Mouse (Mus musculus) intestine, postnatal 0 days (tissue): Measurements from ENCODE around the gene Wdtc1. TPM values are rescaled to one million over a fixed set of nuclear protein-coding genes. Genes with fewer than 3 reads are reported as not detected.

Experiments
- ATAC-seq: fragments of 200-750 bp; cut with Nextera tagmentation; 2 replicates; pipeline ENCODE4 v1.8.0; 2017; ENCODE audit warnings: mild to moderate bottlenecking, moderate TSS enrichment, moderate library complexity
- H3K27ac ChIP-seq: fragments of 300-500 bp; sonication (generic); 2 replicates; pipeline ENCODE4 v1.5.1; 2014; ENCODE audit warnings: mild to moderate bottlenecking, low read depth, low read length, moderate library complexity
- H3K27me3 ChIP-seq: fragments of 300-500 bp; sonication (generic); replicated peaks from 2 replicates; pipeline ENCODE4 v1.6.1; 2014; ENCODE audit warnings: low read length, mixed read lengths; ENCODE audit not compliant: control insufficient read depth, insufficient read depth
- H3K36me3 ChIP-seq: fragments of 300-500 bp; sonication (generic); 2 replicates; pipeline ENCODE4 v1.6.1; 2014; ENCODE audit warnings: mild to moderate bottlenecking, moderate library complexity; ENCODE audit not compliant: control insufficient read depth, insufficient read depth
- H3K4me1 ChIP-seq: fragments of 300-500 bp; sonication (generic); replicated peaks from 2 replicates; pipeline ENCODE4 v1.6.1; 2014; ENCODE audit warnings: antibody characterized with exemption, low read length, mixed read lengths; ENCODE audit not compliant: control insufficient read depth, insufficient read depth
- H3K4me2 ChIP-seq: fragments of 300-500 bp; sonication (generic); replicated peaks from 2 replicates; pipeline ENCODE4 v1.6.1; 2014; ENCODE audit warnings: low read depth, mild to moderate bottlenecking, moderate library complexity
- H3K4me3 ChIP-seq: fragments of 300-500 bp; sonication (generic); 2 replicates; pipeline ENCODE4 v1.5.1; 2014; ENCODE audit warnings: low read depth, low read length
- H3K9ac ChIP-seq: fragments of 300-500 bp; sonication (generic); 2 replicates; pipeline ENCODE4 v1.6.1; 2014; ENCODE audit warnings: mild to moderate bottlenecking, low read depth, low read length
- H3K9me3 ChIP-seq: fragments of 300-500 bp; sonication (generic); 2 replicates; pipeline ENCODE4 v1.6.1; 2016; ENCODE audit warnings: mixed run types; ENCODE audit not compliant: control insufficient read depth
- CTCF ChIP-seq: sonication (generic); IDR thresholded peaks from 2 replicates; pipeline ENCODE4 v1.5.1; 2016; ENCODE audit warnings: low read depth, mild to moderate bottlenecking, control low read depth, antibody characterized with exemption, moderate library complexity
- WGBS: fragments of 180-500 bp; shearing (Covaris S2); extraction: QIAGEN DNeasy Blood & Tissue Kit; methylation state at CpG from one replicate; pipeline ENCODE4 v1.1.7; 2014; 5-methylcytosine and 5-hydroxymethylcytosine counted together
- polyA plus RNA-seq: library from polyadenylated mRNA; unstranded; fragments of >200 nt; fragmentation: Nextera tagmentation; extraction: Ambion mirVana; gene quantifications from 2 replicates; pipeline ENCODE4 v1.2.1, GENCODE M21; 2015

Gene Wdtc1
- polyA plus RNA-seq, 1 experiment from 2014 or later, result 7.2 TPM

- WGBS, result 45% methylated on average over 5 of the region's 5 CpGs
- H3K4me1 ChIP-seq, result peaks cover 25% of the 10 kb centered on the region
- no peak for ATAC-seq
- TF ChIP-seq CTCF, result no peak
- peaks cover 7% of the 10 kb centered on the region for H3K36me3 ChIP-seq
- peak overlapping the region; percentile 13; the same call in 1 of the 2 replicates for H3K4me2 ChIP-seq
- H3K27me3 ChIP-seq, result no peaks in the 10 kb centered on the region
- H3K4me3 ChIP-seq, result no peak overlapping the region
- no peaks in the 10 kb centered on the region for H3K9me3 ChIP-seq
- H3K27ac ChIP-seq, result no peak overlapping the region; the same call in 1 of the 2 replicates
- 0 out of 2 replicates have a peak overlapping the region, but pooled peaks have one; percentile 11 for H3K9ac ChIP-seq
Measured at GRCm38 (mm10) chr4:133379046-133379347, 25.7 kb upstream of the Wdtc1 start.

GRCm38 (mm10) chr4:133378236-133379045, 25.2 kb upstream of the Wdtc1 start:
- no peak overlapping the region; the same call in 1 of the 2 replicates for H3K27ac ChIP-seq
- peaks cover 7% of the 10 kb centered on the region for H3K36me3 ChIP-seq
- H3K9me3 ChIP-seq, result no peaks in the 10 kb centered on the region
- H3K4me2 ChIP-seq, result peak overlapping the region; percentile 37
- no peaks in the 10 kb centered on the region for H3K27me3 ChIP-seq
- 0 out of 2 replicates have a peak overlapping the region, but pooled peaks have one; percentile 11 for H3K9ac ChIP-seq
- TF ChIP-seq CTCF, result no peak
- 20% methylated on average over 13 of the region's 13 CpGs for WGBS
- H3K4me1 ChIP-seq, result peaks cover 26% of the 10 kb centered on the region
- ATAC-seq, result peak; percentile 69
- H3K4me3 ChIP-seq, result no peak overlapping the region

- H3K9ac ChIP-seq, result no peak overlapping the region
Measured at GRCm38 (mm10) chr4:133375812-133376577, 22.7 kb upstream of the Wdtc1 start.

GRCm38 (mm10) chr4:133374011-133374410, 20.7 kb upstream of the Wdtc1 start:
- WGBS, result 78% methylated on average over 4 of the region's 4 CpGs
- H3K4me2 ChIP-seq, result no peak overlapping the region
- H3K4me1 ChIP-seq, result peaks cover 32% of the 10 kb centered on the region
- no peaks in the 10 kb centered on the region for H3K9me3 ChIP-seq
- peaks cover 7% of the 10 kb centered on the region for H3K36me3 ChIP-seq
- no peak for TF ChIP-seq CTCF
- ATAC-seq, result no peak
- H3K27ac ChIP-seq, result no peak overlapping the region
- H3K27me3 ChIP-seq, result no peaks in the 10 kb centered on the region
- no peak overlapping the region for H3K4me3 ChIP-seq
- no peak overlapping the region for H3K9ac ChIP-seq

More at GRCm38 (mm10) chr4:133375812-133376577, 22.7 kb upstream of the Wdtc1 start:
- no peak overlapping the region for H3K4me3 ChIP-seq
- no peak for ATAC-seq
- no peaks in the 10 kb centered on the region for H3K27me3 ChIP-seq
- peaks cover 43% of the 10 kb centered on the region for H3K4me1 ChIP-seq
- H3K27ac ChIP-seq, result no peak overlapping the region
- 41% methylated on average over 10 of the region's 10 CpGs for WGBS
- H3K36me3 ChIP-seq, result peaks cover 7% of the 10 kb centered on the region
- no peaks in the 10 kb centered on the region for H3K9me3 ChIP-seq
- no peak for TF ChIP-seq CTCF
- no peak overlapping the region for H3K4me2 ChIP-seq

- Histone ChIP-seq H3K9me3 (no peaks in the 10 kb centered on the region), H3K9ac (0 out of 2 replicates have a peak overlapping the region, but pooled peaks have one; percentile 42), H3K36me3 (peaks cover 7% of the 10 kb centered on the region), H3K27me3 (no peaks in the 10 kb centered on the region), H3K4me3 (peak overlapping the region; percentile 88), H3K4me2 (peak overlapping the region; percentile 78), H3K4me1 (peaks cover 19% of the 10 kb centered on the region; the same call in 1 of the 2 replicates), H3K27ac (no peak overlapping the region)
- TF ChIP-seq CTCF, result no peak
- ATAC-seq, result no peak
- WGBS, result 28% methylated on average over 6 of the region's 6 CpGs
Measured at GRCm38 (mm10) chr4:133372278-133372665, 19.0 kb upstream of the Wdtc1 start.

- no peaks in the 10 kb centered on the region for H3K27me3 ChIP-seq
- ATAC-seq, result no peak
- H3K4me3 ChIP-seq, result peak overlapping the region; percentile 88
- H3K9ac ChIP-seq, result peak overlapping the region; percentile 42
- no peak overlapping the region for H3K27ac ChIP-seq
- peaks cover 19% of the 10 kb centered on the region; the same call in 1 of the 2 replicates for H3K4me1 ChIP-seq
- WGBS, result 34% methylated on average over 7 of the region's 7 CpGs
- peak overlapping the region; percentile 78 for H3K4me2 ChIP-seq
- no peak for TF ChIP-seq CTCF
- peaks cover 7% of the 10 kb centered on the region for H3K36me3 ChIP-seq
- no peaks in the 10 kb centered on the region for H3K9me3 ChIP-seq
Measured at GRCm38 (mm10) chr4:133371621-133372277, 18.5 kb upstream of the Wdtc1 start.
